Mouse (Mus musculus): ENCODE measurements around the gene Ubox5.

DNA sequence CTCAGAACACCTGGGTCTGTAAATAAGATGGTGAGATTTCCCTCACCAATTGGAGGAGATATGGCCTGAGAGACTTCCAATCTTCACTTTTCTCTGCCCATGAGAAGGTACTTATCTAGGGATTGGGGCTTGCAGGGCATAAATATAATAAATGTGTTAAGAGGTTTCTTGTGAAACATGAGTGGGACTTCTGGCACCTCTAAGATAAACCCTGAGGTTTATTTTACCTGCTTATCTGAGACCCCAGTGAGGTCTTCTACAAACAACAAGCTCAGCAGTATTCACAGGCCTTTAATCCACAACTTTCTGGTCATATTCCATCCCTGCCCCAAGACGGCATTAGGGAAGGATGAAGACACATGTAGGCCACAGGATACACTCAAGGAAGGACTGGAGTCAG lies 23.9 kb upstream of the Ubox5 start:
- TF ChIP-seq CTCF (IDR thresholded peaks at IDR 0.05; ENCODE audit: borderline replicate concordance, insufficient read depth, low read length) (no peak), POLR2A (IDR thresholded peaks at IDR 0.05; ENCODE audit: low read depth, low read length) (no peak)
